Mouse (Mus musculus) monocyte, adult 5-6 weeks (primary cell): ENCODE measurements around the gene Ropn1. TPM values are rescaled to one million over a fixed set of nuclear protein-coding genes. Genes with fewer than 3 reads are reported as not detected.
"Not testable (repeated sequence)": the region's sequence is repeated elsewhere in the genome, so short reads cannot be mapped to it uniquely, and the experiment has no call there.

Experiments
- ATAC-seq: fragments of 153-309, 156-312 bp; replicated peaks from 2 replicates; pipeline ENCODE4 v1.8.0; 2017; ENCODE audit warnings: mild to moderate bottlenecking; ENCODE audit not compliant: low TSS enrichment, insufficient number of reproducible peaks, severe bottlenecking, poor library complexity, low FRiP score
- total RNA-seq: library from RNA; stranded (forward); fragments of 200-1000, 200-491, 200-594 nt; gene quantifications from 3 replicates; pipeline ENCODE4 v1.2.3, GENCODE M21; 2017

Ropn1 gene
- total RNA-seq: not detected in 3 replicates

GRCm38 (mm10) chr16:34649621-34650020 lies at the start of gene Ropn1:
TSS of gene Ropn1 (plus strand) at chr16:34649921.
- ATAC-seq: no peak

- ATAC-seq: no peak
These were observed 47.8 kb upstream of the Ropn1 start for GRCm38 (mm10) chr16:34601954-34602353.

DNA sequence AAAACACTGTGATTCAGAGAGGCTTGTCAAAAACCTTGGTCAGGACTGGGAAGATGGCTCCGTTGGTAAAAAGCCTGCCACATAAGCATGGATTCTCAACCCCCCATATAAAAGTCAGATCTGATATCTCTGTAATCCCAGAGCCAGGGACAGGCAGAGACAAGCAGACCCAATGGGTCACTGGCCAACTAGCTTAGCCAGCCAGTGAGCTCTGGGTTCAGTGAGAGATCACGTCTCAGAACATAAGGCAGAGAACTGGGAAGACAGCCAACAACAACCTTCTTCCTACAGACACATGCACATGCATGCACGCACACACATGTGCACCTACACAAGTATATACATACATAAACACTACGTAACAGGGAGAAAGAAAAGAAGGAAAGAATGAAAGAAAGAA lies 46.6 kb upstream of the Ropn1 start:
- ATAC-seq: no peak

DNA sequence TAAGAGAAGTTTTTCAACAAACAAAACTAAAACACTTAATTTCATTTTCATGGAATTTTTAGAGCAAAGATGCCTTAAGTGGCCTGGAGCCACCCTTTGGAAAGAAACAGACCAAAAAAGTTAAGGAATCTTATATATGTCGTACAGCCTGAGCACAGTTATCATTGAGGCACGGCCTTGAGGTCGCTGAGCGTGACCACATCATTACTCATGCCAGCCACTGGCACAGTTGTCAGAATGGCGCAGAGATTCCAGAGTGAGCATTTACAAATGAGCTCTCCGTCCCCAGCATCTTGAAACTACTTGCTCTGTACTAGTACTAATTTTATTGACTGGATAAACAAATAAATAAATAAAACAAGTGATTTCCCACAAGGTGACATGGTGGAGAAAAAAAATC lies 45.9 kb upstream of the Ropn1 start:
- ATAC-seq: no peak

DNA sequence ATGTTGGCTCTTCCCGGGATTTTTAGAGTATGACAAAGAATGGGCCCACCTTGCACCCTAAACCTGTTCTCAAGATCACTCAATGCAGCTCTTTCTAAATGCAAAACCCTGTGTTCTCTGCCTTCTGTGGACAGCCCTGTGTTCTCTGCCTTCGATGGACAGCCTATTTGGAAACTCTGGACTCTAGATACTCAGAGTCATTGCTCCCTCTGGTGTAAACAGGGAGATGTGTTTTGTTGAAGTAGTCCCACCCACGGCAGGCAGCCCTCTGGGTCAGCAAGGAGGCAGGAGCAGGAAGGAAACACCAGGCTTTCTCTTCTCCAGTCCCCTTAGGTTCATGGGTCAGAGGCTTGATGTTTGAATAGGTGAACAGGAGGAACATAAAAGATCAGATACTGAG lies 44.0 kb upstream of the Ropn1 start:
- no peak for ATAC-seq

DNA sequence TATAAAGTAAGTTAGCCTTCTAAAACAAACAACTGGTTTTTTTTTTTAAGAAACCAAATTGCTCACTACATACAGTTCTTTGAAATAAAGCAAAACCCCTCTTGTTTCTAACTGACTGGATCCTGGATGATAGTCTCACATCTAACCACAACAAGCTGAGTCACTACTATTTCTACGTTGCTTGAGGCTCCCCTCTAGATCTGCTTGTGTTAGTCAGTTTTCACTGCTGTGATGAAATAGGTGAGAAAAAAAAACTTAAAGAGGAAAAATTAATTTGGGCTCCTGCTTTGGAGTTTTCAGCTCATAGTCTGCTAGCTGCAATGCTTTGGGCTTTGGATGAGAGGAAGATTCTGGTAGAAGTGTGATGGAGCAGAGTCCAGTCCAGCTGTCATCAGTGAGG lies 39.6 kb upstream of the Ropn1 start:
- ATAC-seq: no peak

DNA sequence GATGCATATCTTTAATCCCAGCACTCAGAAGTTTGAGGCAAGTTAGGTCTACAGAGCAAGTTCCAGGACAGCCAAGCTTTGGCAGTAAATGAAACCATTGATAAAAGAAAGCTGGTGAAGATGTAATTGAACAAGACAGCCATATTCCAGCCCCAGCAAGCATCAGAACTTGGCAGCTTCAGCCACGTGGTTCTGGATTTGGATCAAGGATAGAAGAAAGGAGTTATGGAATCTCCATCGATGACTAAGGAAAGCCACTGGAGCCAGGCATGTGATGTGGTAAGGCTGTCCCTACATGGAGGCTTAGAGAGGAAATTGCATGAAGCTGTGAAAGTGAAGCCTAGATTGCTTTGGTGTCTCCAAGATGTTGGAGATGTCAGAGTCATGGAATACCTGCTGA lies 35.7 kb upstream of the Ropn1 start:
- ATAC-seq: no peak

DNA sequence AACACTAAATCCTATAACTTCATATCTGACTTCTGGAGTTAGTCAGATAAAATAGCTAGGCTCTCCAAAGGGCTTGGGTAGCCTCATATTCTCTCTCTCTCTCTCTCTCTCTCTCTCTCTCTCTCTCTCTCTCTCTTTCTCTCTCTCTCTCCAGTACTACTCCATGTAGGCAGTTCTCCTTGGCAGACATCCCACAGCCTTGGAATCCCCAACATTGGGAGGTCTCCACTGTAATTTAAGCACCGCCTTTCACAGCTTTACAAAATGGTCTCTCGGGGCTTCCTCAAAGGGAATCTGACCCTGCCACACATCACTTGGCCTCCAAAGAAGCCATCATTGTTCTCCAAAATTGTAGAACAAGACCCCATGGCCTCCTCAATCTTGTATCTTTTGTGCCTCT lies 22.1 kb upstream of the Ropn1 start:
- no peak for ATAC-seq

DNA sequence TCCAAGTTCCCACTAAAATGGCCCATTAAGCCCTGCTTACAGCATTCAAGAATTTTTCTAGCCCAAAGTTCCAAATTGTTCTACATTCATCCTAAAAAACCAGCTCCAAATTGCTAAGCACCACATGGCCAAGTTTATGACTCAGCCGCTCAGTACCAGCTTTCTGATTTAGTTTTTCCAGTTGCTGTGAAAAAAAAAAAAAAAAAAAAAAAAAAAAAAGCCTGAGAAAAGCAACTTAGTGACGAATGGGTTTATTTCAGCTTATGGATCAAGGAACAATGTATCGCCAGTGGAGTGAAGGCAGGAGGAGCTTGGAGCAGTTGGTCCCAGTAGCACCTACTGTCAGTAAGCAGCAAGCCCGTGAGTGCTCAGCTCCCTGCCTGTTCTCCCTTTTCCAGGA lies 21.3 kb upstream of the Ropn1 start:
- no peak for ATAC-seq

GRCm38 (mm10) chr16:34635557-34635956 lies 14.2 kb upstream of the Ropn1 start:
- ATAC-seq: no peak

GRCm38 (mm10) chr16:34643511-34644259 lies 6.0 kb upstream of the Ropn1 start:
- no peak for ATAC-seq

DNA sequence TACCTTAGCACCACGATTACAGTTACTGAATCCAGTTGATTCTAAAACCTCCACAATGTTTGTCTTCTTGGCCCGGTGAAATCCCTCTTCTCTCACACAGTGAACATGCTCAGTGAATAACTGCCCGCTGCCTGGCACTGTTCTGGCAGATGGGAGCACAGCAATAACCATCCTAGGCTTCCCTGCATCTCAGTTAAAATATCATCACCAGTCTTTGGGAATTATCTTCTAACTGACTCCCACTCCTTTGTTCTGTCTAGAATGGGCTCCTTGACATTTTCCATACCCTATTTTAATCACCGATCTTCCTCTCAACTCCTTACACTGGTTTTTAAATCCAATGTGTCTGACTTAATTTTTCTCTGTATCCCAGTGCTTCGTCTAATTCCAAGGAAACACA lies 3.3 kb downstream of the Ropn1 start:
- ATAC-seq: no peak

DNA sequence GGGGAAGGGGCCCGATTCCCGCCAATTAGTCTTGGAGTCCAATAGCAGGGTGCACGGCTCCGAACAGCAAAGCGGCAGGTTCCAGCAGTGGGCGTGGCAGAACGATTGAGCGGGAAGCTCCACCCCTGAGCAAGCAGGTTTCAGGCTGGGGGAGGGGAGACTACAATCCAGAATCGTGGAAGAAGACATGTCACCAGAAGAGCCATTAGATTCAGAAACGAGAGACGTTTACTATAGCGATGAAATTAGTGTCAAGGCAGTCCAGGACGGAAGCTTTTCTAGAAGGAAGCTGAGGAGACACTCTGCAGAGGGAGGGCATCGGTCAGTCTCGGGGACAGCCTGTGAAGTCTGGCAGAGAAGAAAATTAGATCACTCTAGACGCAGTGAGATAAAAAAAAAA lies 7.8 kb downstream of the Ropn1 start:
- not testable (repeated sequence) for ATAC-seq

DNA sequence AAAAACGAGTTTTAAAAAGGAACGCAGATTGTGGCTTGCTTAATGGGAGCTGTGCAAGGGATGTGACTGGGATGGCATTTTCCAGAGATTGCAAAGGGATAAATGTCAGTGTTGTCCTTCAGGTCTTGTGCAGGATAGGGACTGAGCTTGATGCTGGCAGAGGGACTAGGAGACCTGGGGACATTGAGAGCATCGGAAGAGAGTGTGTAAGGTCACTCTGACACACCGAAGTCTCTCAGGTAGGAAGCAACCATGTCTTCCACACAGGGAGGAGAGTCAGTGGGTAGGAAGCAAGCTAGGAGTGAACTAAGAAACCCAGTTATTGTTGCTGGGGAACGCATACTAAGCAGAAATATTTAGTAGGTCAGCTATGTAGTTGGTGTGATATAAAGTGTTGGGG lies 8.3 kb downstream of the Ropn1 start:
- ATAC-seq: no peak

DNA sequence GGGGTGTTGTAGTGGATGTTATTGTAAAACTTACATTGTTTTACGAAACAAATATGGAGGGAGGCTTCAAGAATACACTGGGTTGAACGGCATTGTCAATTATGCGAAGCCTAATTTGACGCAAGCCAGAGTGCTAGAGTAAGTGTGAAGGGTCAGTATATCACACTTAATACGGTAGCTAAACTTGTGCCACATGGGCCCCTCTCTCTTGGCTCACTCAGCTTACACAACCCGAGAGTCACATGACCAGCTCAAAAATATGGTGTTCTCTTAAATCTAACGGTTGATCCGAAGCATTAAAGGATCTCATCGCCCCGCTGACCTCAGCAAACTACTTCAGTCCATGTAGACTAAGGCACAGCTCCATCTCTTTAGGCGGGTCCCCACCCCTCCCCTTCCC lies 8.7 kb downstream of the Ropn1 start:
- no peak for ATAC-seq

- ATAC-seq: no peak
These were observed 14.8 kb downstream of the Ropn1 start for GRCm38 (mm10) chr16:34664553-34664952.

DNA sequence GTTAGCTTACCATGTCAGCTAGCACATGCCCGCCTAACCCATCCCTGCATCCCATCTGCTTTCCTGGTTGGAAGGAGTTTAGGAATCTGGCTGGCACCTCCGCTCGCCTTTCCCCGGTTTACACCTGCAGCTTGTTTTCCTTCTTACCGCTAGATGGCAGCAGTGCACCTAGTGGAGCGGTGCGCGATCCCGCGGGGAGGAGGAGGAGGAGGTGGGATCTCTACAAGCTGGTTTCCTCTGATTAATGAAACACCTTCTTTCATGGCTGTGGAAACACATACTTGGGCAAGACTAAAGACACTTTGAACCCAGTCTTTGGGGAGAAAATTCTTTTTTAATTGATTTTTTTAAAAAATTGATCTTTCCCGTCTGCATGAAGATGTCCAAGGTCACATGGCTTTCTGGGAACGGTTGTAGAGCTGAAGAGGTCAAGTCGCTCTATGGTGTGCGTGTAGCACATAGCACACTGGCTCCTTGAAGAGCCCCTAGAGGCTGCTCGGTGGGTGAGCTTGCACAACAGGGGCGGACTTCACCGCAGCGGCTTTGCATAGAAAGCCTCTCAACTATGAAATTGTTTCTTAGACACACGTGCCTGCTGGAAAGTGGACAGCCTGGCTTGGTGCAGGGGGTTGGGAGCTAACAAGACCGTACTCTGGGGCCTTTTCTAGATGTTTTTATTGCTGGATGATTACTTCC lies 17.5 kb downstream of the Ropn1 start:
- peak; percentile 85 for ATAC-seq

GRCm38 (mm10) chr16:34668341-34668740 lies 18.6 kb downstream of the Ropn1 start:
- ATAC-seq: no peak

DNA sequence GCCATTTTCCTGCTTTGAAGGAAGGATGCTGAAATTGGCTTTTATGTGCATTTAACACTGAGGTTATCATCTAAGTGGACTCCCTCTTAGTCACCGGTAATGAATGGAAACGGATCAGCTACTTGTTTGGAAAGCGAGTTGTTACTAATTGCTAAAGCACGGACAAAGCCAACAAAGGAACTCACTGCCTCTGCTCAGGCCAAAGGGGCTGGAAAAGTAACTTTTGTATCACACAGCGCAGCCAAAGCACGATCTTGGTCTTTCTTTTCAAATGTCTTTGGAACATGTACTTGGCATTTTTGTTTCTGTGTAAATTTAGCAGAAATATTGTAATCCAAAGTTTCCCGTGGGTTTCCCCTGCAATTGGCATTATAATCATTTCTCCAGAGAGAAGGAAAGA lies 22.2 kb downstream of the Ropn1 start:
- no peak for ATAC-seq

GRCm38 (mm10) chr16:34672822-34673221 lies 23.1 kb downstream of the Ropn1 start:
- ATAC-seq: no peak
